Mouse (Mus musculus) CH12.LX (cell line): ENCODE measurements at regions not wholly inside any gene's neighbourhood (a gene's known extent, or its start where the extent isn't known, plus 50 kb on each side); places are given as distances from the start of the nearest gene placed in this dataset.

ENCODE experiments used
- DNase-seq: peaks from one replicate; pipeline ENCODE4 v3.0.0-alpha.2; 2013; ENCODE audit errors: extremely low read depth
- H3K27ac ChIP-seq: 2 replicates; pipeline ENCODE4 v1.5.1; 2012; ENCODE audit warnings: low read depth, mild to moderate bottlenecking, control low read depth, moderate library complexity; ENCODE audit not compliant: insufficient read depth
- H3K27me3 ChIP-seq: replicated peaks from 2 replicates; pipeline ENCODE3; 2012; ENCODE audit warnings: inconsistent platforms
- H3K36me3 ChIP-seq, 2 experiments: replicated peaks in 1 of 2; 2 replicates each; pipeline versions ENCODE3 to v1.6.1; 2012; ENCODE audit warnings: inconsistent platforms in 1 of 2, low read length in 1 of 2, mild to moderate bottlenecking in 1 of 2, mixed read lengths in 1 of 2, moderate library complexity in 1 of 2; ENCODE audit not compliant: control insufficient read depth in 1 of 2, insufficient read depth in 1 of 2
- H3K4me1 ChIP-seq, 2 experiments: 2 replicates each; pipeline ENCODE4 v1.6.1; 2012; ENCODE audit warnings: inconsistent platforms in 1 of 2, moderate library complexity in 1 of 2; ENCODE audit not compliant: insufficient read depth in 2 of 2, control insufficient read depth in 1 of 2
- H3K4me2 ChIP-seq: 2 replicates; pipeline ENCODE4 v1.6.1; 2012; ENCODE audit warnings: low read depth, mild to moderate bottlenecking, control low read depth; ENCODE audit not compliant: poor library complexity, insufficient read depth, severe bottlenecking
- H3K4me3 ChIP-seq, 3 experiments: fragments of 150-350 bp in 1 of 3; sonication (generic) in 1 of 3; replicated peaks in 1 of 3; 2 replicates each; pipeline versions ENCODE3 to v1.5.1; 2011 to 2012; ENCODE audit warnings: low read depth in 2 of 3, low read length in 2 of 3, mild to moderate bottlenecking in 2 of 3, moderate library complexity in 2 of 3, control low read depth in 1 of 3, improper control_type of control experiment in 1 of 3, inconsistent platforms in 1 of 3, mixed read lengths in 1 of 3; ENCODE audit not compliant: poor library complexity in 1 of 3
- H3K79me2 ChIP-seq: replicated peaks from 2 replicates; pipeline ENCODE4 v1.6.1; 2012; ENCODE audit warnings: mild to moderate bottlenecking, moderate library complexity; ENCODE audit not compliant: control insufficient read depth, poor library complexity, insufficient read depth, severe bottlenecking; ENCODE audit errors: extremely low read depth
- H3K9ac ChIP-seq: 2 replicates; pipeline ENCODE4 v1.6.1; 2012; ENCODE audit warnings: low read depth, mild to moderate bottlenecking, control low read depth, moderate library complexity; ENCODE audit not compliant: insufficient read depth
- H3K9me3 ChIP-seq: replicated peaks from 2 replicates; pipeline ENCODE3; 2012; ENCODE audit warnings: low read length, inconsistent platforms, mixed read lengths
- CHD1 ChIP-seq: IDR thresholded peaks from 2 replicates; pipeline ENCODE4 v1.6.1; 2012; ENCODE audit warnings: low read depth, low read length, improper control_type of control experiment, inconsistent platforms
- CHD2 ChIP-seq: IDR thresholded peaks from 2 replicates; pipeline ENCODE4 v1.6.1; 2011; ENCODE audit warnings: low read length, improper control_type of control experiment
- E2F4 ChIP-seq: IDR thresholded peaks from 2 replicates; pipeline ENCODE4 v1.6.1; 2011; ENCODE audit warnings: low read depth, low read length, improper control_type of control experiment; ENCODE audit not compliant: insufficient replicate concordance
- EP300 ChIP-seq: IDR thresholded peaks from 2 replicates; pipeline ENCODE4 v1.6.1; 2011; ENCODE audit warnings: low read length, improper control_type of control experiment
- ETS1 ChIP-seq: conservative IDR thresholded peaks from 2 replicates; pipeline ENCODE4 v1.6.1; 2012; ENCODE audit warnings: low read depth, mild to moderate bottlenecking, inconsistent platforms, low read length, improper control_type of control experiment, moderate library complexity
- GABPA ChIP-seq: IDR thresholded peaks from 2 replicates; pipeline ENCODE4 v1.6.1; 2012; ENCODE audit warnings: low read depth, low read length, improper control_type of control experiment, inconsistent platforms; ENCODE audit not compliant: insufficient replicate concordance
- HCFC1 ChIP-seq: IDR thresholded peaks from 2 replicates; pipeline ENCODE4 v1.6.1; 2012; ENCODE audit warnings: low read depth, mild to moderate bottlenecking, inconsistent platforms, low read length, improper control_type of control experiment
- IRF4 ChIP-seq: IDR thresholded peaks from 2 replicates; pipeline ENCODE4 v1.6.1; 2014; ENCODE audit warnings: low read depth, mild to moderate bottlenecking, inconsistent platforms, low read length, improper control_type of control experiment
- JUN ChIP-seq: IDR thresholded peaks from 2 replicates; pipeline ENCODE4 v1.6.1; 2011; ENCODE audit warnings: low read depth, mild to moderate bottlenecking, low read length, improper control_type of control experiment, moderate library complexity; ENCODE audit not compliant: insufficient read depth
- MEF2A ChIP-seq: IDR thresholded peaks from 2 replicates; pipeline ENCODE4 v1.6.1; 2014; ENCODE audit warnings: low read depth, mild to moderate bottlenecking, inconsistent platforms, low read length, improper control_type of control experiment, borderline replicate concordance
- MXI1 ChIP-seq: IDR thresholded peaks from 2 replicates; pipeline ENCODE4 v1.6.1; 2011; ENCODE audit warnings: mild to moderate bottlenecking, low read depth, low read length, improper control_type of control experiment
- POLR2AphosphoS2 ChIP-seq: IDR thresholded peaks from 2 replicates; pipeline ENCODE4 v1.6.1; 2011; ENCODE audit warnings: low read depth, low read length, improper control_type of control experiment
- RAD21 ChIP-seq: IDR thresholded peaks from 2 replicates; pipeline ENCODE4 v1.6.1; 2011; ENCODE audit warnings: low read depth, mild to moderate bottlenecking, low read length, improper control_type of control experiment, moderate library complexity
- RCOR1 ChIP-seq: conservative IDR thresholded peaks from 2 replicates; pipeline ENCODE4 v1.6.1; 2012; ENCODE audit warnings: low read depth, mild to moderate bottlenecking, inconsistent platforms, low read length, improper control_type of control experiment
- SIN3A ChIP-seq: IDR thresholded peaks from 2 replicates; pipeline ENCODE4 v1.6.1; 2012; ENCODE audit warnings: low read length, improper control_type of control experiment, inconsistent platforms
- TBP ChIP-seq: conservative IDR thresholded peaks from 2 replicates; pipeline ENCODE4 v1.6.1; 2011; ENCODE audit warnings: low read depth, low read length, improper control_type of control experiment
- USF1 ChIP-seq: IDR thresholded peaks from 2 replicates; pipeline ENCODE4 v1.6.1; 2014; ENCODE audit warnings: low read depth, mild to moderate bottlenecking, inconsistent platforms, low read length, improper control_type of control experiment
- USF2 ChIP-seq: conservative IDR thresholded peaks from 2 replicates; pipeline ENCODE4 v1.6.1; 2011; ENCODE audit warnings: low read depth, low read length, improper control_type of control experiment
- ZMIZ1 ChIP-seq: IDR thresholded peaks from 2 replicates; pipeline ENCODE4 v1.6.1; 2012; ENCODE audit warnings: low read depth, mild to moderate bottlenecking, inconsistent platforms, low read length, improper control_type of control experiment
- ZNF384 ChIP-seq: IDR thresholded peaks from 2 replicates; pipeline ENCODE4 v1.6.1; 2012; ENCODE audit warnings: low read depth, low read length, improper control_type of control experiment, inconsistent platforms
- dilution Hi-C: fragments of 300-500 bp; cut with MboI; formaldehyde crosslinking; loops from 2 replicates; pipeline ENCODE4 v1.14.3; 2020; ENCODE audit warnings: low sequenced_read_pairs; ENCODE audit not compliant: extremely low pct_unique_long_range_greater_than_20kb, extremely low pct_ligation_motif_present
- in situ Hi-C: fragments of 300-500 bp; cut with MboI; formaldehyde crosslinking; loops from 3 replicates; pipeline ENCODE4 v1.14.3; 2019; ENCODE audit warnings: low sequenced_read_pairs, low pct_ligation_motif_present, low pct_unique_long_range_greater_than_20kb, mixed read lengths

- DNase-seq, result no peak
- no peak overlapping the region for H3K4me3 ChIP-seq
- H3K4me1 ChIP-seq, result no peaks in the 10 kb centered on the region
- no peak overlapping the region for H3K27ac ChIP-seq
- TF ChIP-seq IRF4 (no peak), RAD21 (no peak), JUN (no peak), HCFC1 (no peak)
- TF ChIP-seq, all 38 proteins: peak for 0
- no peaks in the 10 kb centered on the region for H3K36me3 ChIP-seq
- H3K4me2 ChIP-seq, result no peak overlapping the region
- no peaks in the 10 kb centered on the region for H3K27me3 ChIP-seq
- H3K9ac ChIP-seq, result no peak overlapping the region
- in situ Hi-C loops (no loop called here), dilution Hi-C loops (no loop called here)
- H3K79me2 ChIP-seq, result no peaks in the 10 kb centered on the region
- H3K9me3 ChIP-seq, result no peaks in the 10 kb centered on the region
These were observed 180.9 kb downstream of the Edem1 start for GRCm38 (mm10) chr6:109009364-109009763.

- H3K9ac ChIP-seq, result no peak overlapping the region
- H3K4me2 ChIP-seq, result no peak overlapping the region
- H3K27me3 ChIP-seq, result no peaks in the 10 kb centered on the region
- dilution Hi-C loops (no loop called here), in situ Hi-C loops (no loop called here)
- TF ChIP-seq RAD21 (no peak), MEF2A (no peak), HCFC1 (no peak), E2F4 (no peak), GABPA (no peak), RCOR1 (no peak), EP300 (no peak), ETS1 (no peak), ZNF384 (no peak), CHD1 (no peak), ZMIZ1 (no peak)
- no peaks in the 10 kb centered on the region for H3K4me1 ChIP-seq
- H3K79me2 ChIP-seq, result no peaks in the 10 kb centered on the region
- no peaks in the 10 kb centered on the region for H3K36me3 ChIP-seq
- no peaks in the 10 kb centered on the region for H3K9me3 ChIP-seq
- H3K27ac ChIP-seq, result no peak overlapping the region
- H3K4me3 ChIP-seq, result no peak overlapping the region
- DNase-seq, result no peak
These were observed 181.4 kb downstream of the Edem1 start for GRCm38 (mm10) chr6:109009793-109010192.

GRCm38 (mm10) chr6:109019731-109020130 lies 191.3 kb downstream of the Edem1 start:
- H3K9me3 ChIP-seq, result no peaks in the 10 kb centered on the region
- no peak overlapping the region for H3K4me2 ChIP-seq
- no peaks in the 10 kb centered on the region for H3K4me1 ChIP-seq
- in situ Hi-C loops (no loop called here), dilution Hi-C loops (no loop called here)
- H3K27me3 ChIP-seq, result no peaks in the 10 kb centered on the region
- no peaks in the 10 kb centered on the region for H3K79me2 ChIP-seq
- no peak for TF ChIP-seq POLR2AphosphoS2
- no peak for TF ChIP-seq USF1
- TF ChIP-seq E2F4, result no peak
- no peak for TF ChIP-seq HCFC1
- TF ChIP-seq USF2, result no peak
- no peak for TF ChIP-seq TBP
- TF ChIP-seq MXI1, result no peak
- TF ChIP-seq CHD2, result no peak
- no peak for TF ChIP-seq SIN3A
- H3K9ac ChIP-seq, result no peak overlapping the region
- no peak overlapping the region for H3K27ac ChIP-seq
- H3K36me3 ChIP-seq, result no peaks in the 10 kb centered on the region
- no peak for DNase-seq
- H3K4me3 ChIP-seq, result no peak overlapping the region
